Mouse (Mus musculus): ENCODE measurements around the gene Zic2. TPM values are rescaled to one million over a fixed set of nuclear protein-coding genes. Genes with fewer than 3 reads are reported as not detected.
"Not testable (repeated sequence)": the region's sequence is repeated elsewhere in the genome, so short reads cannot be mapped to it uniquely, and the experiment has no call there.

Zic2 gene
- total and polyA plus RNA-seq, 3 experiments, result 0.31 TPM; not detected in 2

- intact Hi-C loops (cut with DNase I), result no loop called here
- Histone ChIP-seq H3K9ac (ENCODE audit: low read depth, low read length) (no peak overlapping the region), H3K27ac (no peak overlapping the region), H3K4me1 (ENCODE audit: control insufficient read depth, insufficient read depth, low read length) (no peaks in the 10 kb centered on the region), H3K4me3 (no peak overlapping the region), H3K79me2 (replicated peaks; ENCODE audit: control insufficient read depth, insufficient read depth, low read length) (no peaks in the 10 kb centered on the region), H3K36me3 (ENCODE audit: control insufficient read depth, insufficient read depth, low read length) (no peaks in the 10 kb centered on the region), H3K27me3 (ENCODE audit: control insufficient read depth, insufficient read depth, low read length) (peaks cover 17% of the 10 kb centered on the region)
- WGBS, result 19% methylated on average over 32 of the region's 32 CpGs
- TF ChIP-seq EP300 (IDR thresholded peaks at IDR 0.05; ENCODE audit: insufficient read depth, low read depth, low read length), result no peak
- TF ChIP-seq POLR2A (IDR thresholded peaks at IDR 0.05; ENCODE audit: insufficient read depth, low read depth, low read length), result no peak
- 0 out of 2 replicates have a peak, but pooled peaks have one; percentile 2 for TF ChIP-seq CTCF (IDR thresholded peaks at IDR 0.05)
- DNase-seq, result no peak
These were observed 21.7 kb upstream of the Zic2 start for GRCm38 (mm10) chr14:122453388-122453995.

GRCm38 (mm10) chr14:122453996-122454738 is 21.1 kb upstream of the Zic2 start:
- Histone ChIP-seq H3K27ac (no peak overlapping the region), H3K79me2 (replicated peaks; ENCODE audit: control insufficient read depth, insufficient read depth, low read length) (no peaks in the 10 kb centered on the region), H3K4me3 (no peak overlapping the region), H3K9ac (ENCODE audit: low read depth, low read length) (no peak overlapping the region), H3K27me3 (ENCODE audit: control insufficient read depth, insufficient read depth, low read length) (peaks cover 17% of the 10 kb centered on the region), H3K36me3 (ENCODE audit: control insufficient read depth, insufficient read depth, low read length) (no peaks in the 10 kb centered on the region), H3K4me1 (ENCODE audit: control insufficient read depth, insufficient read depth, low read length) (no peaks in the 10 kb centered on the region)
- TF ChIP-seq EP300 (IDR thresholded peaks at IDR 0.05; ENCODE audit: insufficient read depth, low read depth, low read length) (no peak), CTCF (IDR thresholded peaks at IDR 0.05) (no peak), POLR2A (IDR thresholded peaks at IDR 0.05; ENCODE audit: insufficient read depth, low read depth, low read length) (no peak)
- no peak for DNase-seq
- intact Hi-C loops (cut with DNase I), result no loop called here
- WGBS, result 35% methylated on average over 12 of the region's 12 CpGs

GRCm38 (mm10) chr14:122454901-122455561 is 20.2 kb upstream of the Zic2 start:
- 83% methylated on average over 10 of the region's 10 CpGs for WGBS

GRCm38 (mm10) chr14:122455562-122455958 is 19.7 kb upstream of the Zic2 start:
- intact Hi-C loops (cut with DNase I), result no loop called here
- H3K4me3 ChIP-seq, result no peak overlapping the region
- no peak overlapping the region for H3K9ac ChIP-seq (ENCODE audit: low read depth, low read length)
- H3K27ac ChIP-seq, result no peak overlapping the region
- no peak for DNase-seq
- peaks cover 9% of the 10 kb centered on the region for H3K27me3 ChIP-seq (ENCODE audit: control insufficient read depth, insufficient read depth, low read length)
- WGBS, result 78% methylated on average over 4 of the region's 4 CpGs
- no peaks in the 10 kb centered on the region for H3K79me2 ChIP-seq (replicated peaks; ENCODE audit: control insufficient read depth, insufficient read depth, low read length)
- H3K36me3 ChIP-seq (ENCODE audit: control insufficient read depth, insufficient read depth, low read length), result no peaks in the 10 kb centered on the region
- TF ChIP-seq POLR2A (IDR thresholded peaks at IDR 0.05; ENCODE audit: insufficient read depth, low read depth, low read length), result no peak
- H3K4me1 ChIP-seq (ENCODE audit: control insufficient read depth, insufficient read depth, low read length), result no peaks in the 10 kb centered on the region

More at GRCm38 (mm10) chr14:122454901-122455561, 20.2 kb upstream of the Zic2 start:
- no peak overlapping the region for H3K9ac ChIP-seq (ENCODE audit: low read depth, low read length)
- H3K27ac ChIP-seq, result no peak overlapping the region
- peaks cover 15% of the 10 kb centered on the region for H3K27me3 ChIP-seq (ENCODE audit: control insufficient read depth, insufficient read depth, low read length)
- H3K79me2 ChIP-seq (replicated peaks; ENCODE audit: control insufficient read depth, insufficient read depth, low read length), result no peaks in the 10 kb centered on the region
- TF ChIP-seq CTCF (IDR thresholded peaks at IDR 0.05), result no peak
- TF ChIP-seq POLR2A (IDR thresholded peaks at IDR 0.05; ENCODE audit: insufficient read depth, low read depth, low read length), result no peak
- no peak for TF ChIP-seq EP300 (IDR thresholded peaks at IDR 0.05; ENCODE audit: insufficient read depth, low read depth, low read length)
- no peak for DNase-seq
- intact Hi-C loops (cut with DNase I), result no loop called here
- H3K36me3 ChIP-seq (ENCODE audit: control insufficient read depth, insufficient read depth, low read length), result no peaks in the 10 kb centered on the region
- H3K4me3 ChIP-seq, result no peak overlapping the region
- H3K4me1 ChIP-seq (ENCODE audit: control insufficient read depth, insufficient read depth, low read length), result no peaks in the 10 kb centered on the region

- H3K4me1 ChIP-seq (ENCODE audit: control insufficient read depth, insufficient read depth, low read length); DNase-seq; intact Hi-C loops (cut with DNase I); H3K79me2 ChIP-seq (replicated peaks; ENCODE audit: control insufficient read depth, insufficient read depth, low read length); H3K9ac ChIP-seq (ENCODE audit: low read depth, low read length); H3K4me3 ChIP-seq; H3K27ac ChIP-seq; H3K36me3 ChIP-seq (ENCODE audit: control insufficient read depth, insufficient read depth, low read length): not testable (repeated sequence)
- 88% methylated on average over 12 of the region's 12 CpGs for WGBS
- peaks cover 15% of the 10 kb centered on the region for H3K27me3 ChIP-seq (ENCODE audit: control insufficient read depth, insufficient read depth, low read length)
These were observed 15.9 kb upstream of the Zic2 start for GRCm38 (mm10) chr14:122459332-122459731.

GRCm38 (mm10) chr14:122459776-122460175 is 15.5 kb upstream of the Zic2 start:
- intact Hi-C loops (cut with DNase I), result loop anchor here (10.0 kb wide), 1 partner anchor 225 kb away; no protein-coding TSS in a partner anchor
- Histone ChIP-seq H3K4me1 (ENCODE audit: control insufficient read depth, insufficient read depth, low read length) (no peaks in the 10 kb centered on the region), H3K27me3 (ENCODE audit: control insufficient read depth, insufficient read depth, low read length) (peaks cover 19% of the 10 kb centered on the region), H3K9ac (ENCODE audit: low read depth, low read length) (no peak overlapping the region), H3K27ac (no peak overlapping the region), H3K4me3 (no peak overlapping the region), H3K36me3 (ENCODE audit: control insufficient read depth, insufficient read depth, low read length) (no peaks in the 10 kb centered on the region), H3K79me2 (replicated peaks; ENCODE audit: control insufficient read depth, insufficient read depth, low read length) (no peaks in the 10 kb centered on the region)
- DNase-seq, result no peak
- WGBS, result 87% methylated on average over 1 of the region's 1 CpGs
- TF ChIP-seq CTCF (IDR thresholded peaks at IDR 0.05), result no peak
